Mouse (Mus musculus) CH12.LX (cell line): ENCODE results near the gene Best1.

Experiments
- CTCF ChIP-seq, 2 experiments: IDR thresholded peaks in 1 of 2; conservative IDR thresholded peaks in 1 of 2; 2 replicates each; pipeline ENCODE4 v1.5.1; 2011 to 2012; ENCODE audit warnings: low read depth in 2 of 2, low read length in 2 of 2, improper control_type of control experiment in 1 of 2, inconsistent platforms in 1 of 2, mild to moderate bottlenecking in 1 of 2, moderate library complexity in 1 of 2
- MAX ChIP-seq: IDR thresholded peaks from 2 replicates; pipeline ENCODE4 v1.6.1; 2011; ENCODE audit warnings: low read length, improper control_type of control experiment

DNA sequence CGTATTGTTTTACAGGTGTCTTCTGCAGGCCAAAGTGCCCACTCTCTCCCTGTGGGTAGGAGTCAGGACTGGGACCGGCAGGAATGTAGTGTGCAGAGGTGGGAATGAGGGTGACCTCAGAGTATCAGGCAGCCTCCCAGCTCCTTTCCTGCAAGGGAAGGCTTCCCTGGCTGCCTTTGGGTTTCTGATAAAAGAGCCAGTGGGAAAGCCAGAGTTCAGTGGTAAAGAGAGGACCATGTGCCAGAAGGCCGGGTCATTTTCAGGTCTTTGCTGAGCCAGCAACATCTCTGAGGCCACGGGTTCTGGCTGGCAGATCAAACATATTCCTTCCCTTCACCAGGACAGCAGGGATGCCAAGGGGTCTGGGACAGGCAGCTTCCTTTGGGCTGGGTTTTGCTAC lies 44.9 kb upstream of the Best1 start:
- TF ChIP-seq CTCF (conservative IDR thresholded peaks at IDR 0.05 in 1 of 2, IDR thresholded peaks at IDR 0.05 in 1 of 2; ENCODE audit: low read depth in 2 of 2, low read length in 2 of 2) (no peak), MAX (no peak)
